Mouse (Mus musculus): ENCODE measurements around the gene Celf6. TPM values are rescaled to one million over a fixed set of nuclear protein-coding genes. Genes with fewer than 3 reads are reported as not detected.

Gene Celf6
- total and polyA plus RNA-seq, 3 experiments: not detected

- ATAC-seq (ENCODE audit: extremely low read depth, insufficient number of reproducible peaks, low FRiP score, poor library complexity, severe bottlenecking) (no peak), DNase-seq (ENCODE audit: low spot score) (no peak)
- Histone ChIP-seq H3K9me3 (replicated peaks) (no peaks in the 10 kb centered on the region), H3K4me1 (ENCODE audit: insufficient read depth, low read depth, low read length) (peaks cover 5% of the 10 kb centered on the region), H3K36me3 (replicated peaks) (no peaks in the 10 kb centered on the region), H3K27me3 (ENCODE audit: insufficient read depth, low read length) (peaks cover 6% of the 10 kb centered on the region; the same call in 1 of the 2 replicates), H3K4me3 (ENCODE audit: low read depth, low read length) (no peak overlapping the region)
- TF ChIP-seq CTCF (IDR thresholded peaks at IDR 0.05; ENCODE audit: low read depth, low read length): no peak
- no peak for TF ChIP-seq GATA1 (IDR thresholded peaks at IDR 0.05; ENCODE audit: borderline replicate concordance, low read length)
- TF ChIP-seq TAL1 (conservative IDR thresholded peaks at IDR 0.05; ENCODE audit: low read depth, low read length): no peak
- TF ChIP-seq GATA2 (IDR thresholded peaks at IDR 0.05; ENCODE audit: borderline replicate concordance, low read depth, low read length): no peak
- no peak for TF ChIP-seq POLR2AphosphoS5 (IDR thresholded peaks at IDR 0.05; ENCODE audit: insufficient replicate concordance, low read depth, low read length)
Observed at GRCm38 (mm10) chr9:59571852-59572251, 5.9 kb upstream of the Celf6 start.

DNA sequence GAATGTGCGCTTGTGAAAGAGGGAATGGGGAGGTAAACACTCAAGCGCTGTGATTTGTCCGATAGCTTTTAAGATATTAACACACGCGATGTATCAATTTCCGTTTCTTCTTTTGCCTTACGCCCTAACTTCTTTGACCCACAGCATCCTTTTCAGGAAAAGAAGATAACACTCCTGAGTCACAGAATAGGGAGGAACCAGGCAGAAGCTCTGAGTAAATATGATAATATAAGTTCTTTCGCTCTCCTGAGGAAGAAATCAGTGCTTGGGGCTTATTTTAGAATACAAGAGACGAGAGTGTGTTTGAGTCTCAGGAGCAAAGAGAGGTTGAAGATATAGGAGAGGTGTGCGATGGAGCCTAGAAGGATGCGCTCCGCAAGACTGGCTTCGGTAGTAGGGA, 316 bp upstream of the Celf6 start:
- H3K27me3 ChIP-seq (ENCODE audit: insufficient read depth, low read length): peaks cover 16% of the 10 kb centered on the region
- no peak for ATAC-seq (ENCODE audit: extremely low read depth, insufficient number of reproducible peaks, low FRiP score, poor library complexity, severe bottlenecking)
- no peaks in the 10 kb centered on the region for H3K36me3 ChIP-seq (replicated peaks)
- no peak for DNase-seq (ENCODE audit: low spot score)
- peaks cover 9% of the 10 kb centered on the region; the same call in 1 of the 2 replicates for H3K4me1 ChIP-seq (ENCODE audit: insufficient read depth, low read depth, low read length)
- TF ChIP-seq POLR2AphosphoS5 (IDR thresholded peaks at IDR 0.05; ENCODE audit: insufficient replicate concordance, low read depth, low read length) (no peak), TAL1 (conservative IDR thresholded peaks at IDR 0.05; ENCODE audit: low read depth, low read length) (no peak), CTCF (IDR thresholded peaks at IDR 0.05; ENCODE audit: low read depth, low read length) (no peak), GATA1 (IDR thresholded peaks at IDR 0.05; ENCODE audit: borderline replicate concordance, low read length) (no peak), GATA2 (IDR thresholded peaks at IDR 0.05; ENCODE audit: borderline replicate concordance, low read depth, low read length) (no peak)
- peak overlapping the region; percentile 61; the same call in 1 of the 2 replicates for H3K4me3 ChIP-seq (ENCODE audit: low read depth, low read length)
- H3K9me3 ChIP-seq (replicated peaks): peaks cover 9% of the 10 kb centered on the region; the same call in 1 of the 2 replicates

- Histone ChIP-seq H3K27me3 (ENCODE audit: insufficient read depth, low read length) (peaks cover 19% of the 10 kb centered on the region), H3K4me3 (ENCODE audit: low read depth, low read length) (peak overlapping the region; percentile 61; the same call in 1 of the 2 replicates), H3K4me1 (ENCODE audit: insufficient read depth, low read depth, low read length) (peaks cover 9% of the 10 kb centered on the region; the same call in 1 of the 2 replicates), H3K9me3 (replicated peaks) (peaks cover 9% of the 10 kb centered on the region; the same call in 1 of the 2 replicates), H3K36me3 (replicated peaks) (no peaks in the 10 kb centered on the region)
- TF ChIP-seq GATA1 (IDR thresholded peaks at IDR 0.05; ENCODE audit: borderline replicate concordance, low read length): no peak
- no peak for TF ChIP-seq TAL1 (conservative IDR thresholded peaks at IDR 0.05; ENCODE audit: low read depth, low read length)
- TF ChIP-seq CTCF (IDR thresholded peaks at IDR 0.05; ENCODE audit: low read depth, low read length): no peak
- TF ChIP-seq GATA2 (IDR thresholded peaks at IDR 0.05; ENCODE audit: borderline replicate concordance, low read depth, low read length): no peak
- no peak for TF ChIP-seq POLR2AphosphoS5 (IDR thresholded peaks at IDR 0.05; ENCODE audit: insufficient replicate concordance, low read depth, low read length)
- DNase-seq (ENCODE audit: low spot score): no peak
- no peak for ATAC-seq (ENCODE audit: extremely low read depth, insufficient number of reproducible peaks, low FRiP score, poor library complexity, severe bottlenecking)
Observed at GRCm38 (mm10) chr9:59578505-59578867, 769 bp downstream of the Celf6 start.

GRCm38 (mm10) chr9:59584871-59585308, 7.2 kb downstream of the Celf6 start:
- Histone ChIP-seq H3K4me1 (ENCODE audit: insufficient read depth, low read depth, low read length) (0 out of 2 replicates have a peak, but pooled peaks cover 4% of the 10 kb centered on the region), H3K27me3 (ENCODE audit: insufficient read depth, low read length) (peaks cover 42% of the 10 kb centered on the region), H3K4me3 (ENCODE audit: low read depth, low read length) (no peak overlapping the region), H3K36me3 (replicated peaks) (no peaks in the 10 kb centered on the region), H3K9me3 (replicated peaks) (no peaks in the 10 kb centered on the region)
- DNase-seq (ENCODE audit: low spot score): peak; percentile 34
- no peak for ATAC-seq (ENCODE audit: extremely low read depth, insufficient number of reproducible peaks, low FRiP score, poor library complexity, severe bottlenecking)
- no peak for TF ChIP-seq GATA1 (IDR thresholded peaks at IDR 0.05; ENCODE audit: borderline replicate concordance, low read length)
- TF ChIP-seq CTCF (IDR thresholded peaks at IDR 0.05; ENCODE audit: low read depth, low read length): peak; percentile 38; the same call in 1 of the 2 replicates
- TF ChIP-seq TAL1 (conservative IDR thresholded peaks at IDR 0.05; ENCODE audit: low read depth, low read length): no peak
- no peak for TF ChIP-seq GATA2 (IDR thresholded peaks at IDR 0.05; ENCODE audit: borderline replicate concordance, low read depth, low read length)

- no peak for TF ChIP-seq GATA1 (IDR thresholded peaks at IDR 0.05; ENCODE audit: borderline replicate concordance, low read length)
- no peak for TF ChIP-seq TAL1 (conservative IDR thresholded peaks at IDR 0.05; ENCODE audit: low read depth, low read length)
- TF ChIP-seq GATA2 (IDR thresholded peaks at IDR 0.05; ENCODE audit: borderline replicate concordance, low read depth, low read length): no peak
- TF ChIP-seq POLR2AphosphoS5 (IDR thresholded peaks at IDR 0.05; ENCODE audit: insufficient replicate concordance, low read depth, low read length): no peak
- TF ChIP-seq CTCF (IDR thresholded peaks at IDR 0.05; ENCODE audit: low read depth, low read length): no peak
- no peaks in the 10 kb centered on the region for H3K36me3 ChIP-seq (replicated peaks)
- DNase-seq (ENCODE audit: low spot score) (no peak), ATAC-seq (ENCODE audit: extremely low read depth, insufficient number of reproducible peaks, low FRiP score, poor library complexity, severe bottlenecking) (no peak)
- H3K4me1 ChIP-seq (ENCODE audit: insufficient read depth, low read depth, low read length): 0 out of 2 replicates have a peak, but pooled peaks cover 4% of the 10 kb centered on the region
- peaks cover 44% of the 10 kb centered on the region for H3K27me3 ChIP-seq (ENCODE audit: insufficient read depth, low read length)
- no peaks in the 10 kb centered on the region for H3K9me3 ChIP-seq (replicated peaks)
- no peak overlapping the region for H3K4me3 ChIP-seq (ENCODE audit: low read depth, low read length)
Observed at GRCm38 (mm10) chr9:59588252-59588651, 10.5 kb downstream of the Celf6 start.

GRCm38 (mm10) chr9:59588710-59589671, 11.3 kb downstream of the Celf6 start:
- H3K4me3 ChIP-seq (ENCODE audit: low read depth, low read length): no peak overlapping the region
- H3K36me3 ChIP-seq (replicated peaks): no peaks in the 10 kb centered on the region
- ATAC-seq (ENCODE audit: extremely low read depth, insufficient number of reproducible peaks, low FRiP score, poor library complexity, severe bottlenecking): no peak
- no peaks in the 10 kb centered on the region for H3K9me3 ChIP-seq (replicated peaks)
- no peak for TF ChIP-seq TAL1 (conservative IDR thresholded peaks at IDR 0.05; ENCODE audit: low read depth, low read length)
- no peak for TF ChIP-seq POLR2AphosphoS5 (IDR thresholded peaks at IDR 0.05; ENCODE audit: insufficient replicate concordance, low read depth, low read length)
- no peak for TF ChIP-seq GATA1 (IDR thresholded peaks at IDR 0.05; ENCODE audit: borderline replicate concordance, low read length)
- no peak for TF ChIP-seq GATA2 (IDR thresholded peaks at IDR 0.05; ENCODE audit: borderline replicate concordance, low read depth, low read length)
- TF ChIP-seq CTCF (IDR thresholded peaks at IDR 0.05; ENCODE audit: low read depth, low read length): no peak
- peaks cover 40% of the 10 kb centered on the region for H3K27me3 ChIP-seq (ENCODE audit: insufficient read depth, low read length)
- no peak for DNase-seq (ENCODE audit: low spot score)
- H3K4me1 ChIP-seq (ENCODE audit: insufficient read depth, low read depth, low read length): 0 out of 2 replicates have a peak, but pooled peaks cover 4% of the 10 kb centered on the region
